13 mouse cellular contexts compared by ENCODE assay signal in genomic region chr4:125131493-125131892, GRCm38 (mm10). TPM values are rescaled to one million over a fixed set of nuclear protein-coding genes. Genes with fewer than 3 reads are reported as not detected.
DNase-seq lines count a peak whose midpoint lies in the region; ATAC-seq lines count a peak whose summit lies in the region.
"Had no signal": no experiment of that assay in that cellular context is flagged by ENCODE, and none has a peak within 500 bp of the region (broad histone marks: within the 10 kb centered on the region; RNA-seq: fewer than 3 reads in every experiment).

No protein-coding gene starts in this region.

- H3K27ac ChIP-seq in heart, embryonic 10.5 days: no peak overlapping the region
- no peak overlapping the region for H3K27ac ChIP-seq in midbrain, embryonic 16.5 days (ENCODE audit: low read length)
- H3K27ac ChIP-seq: hindbrain, embryonic 13.5 days; kidney, embryonic 15.5 days; limb, embryonic 15.5 days; midbrain, embryonic 10.5 days had no signal

- H3K27me3 ChIP-seq in heart, embryonic 10.5 days (ENCODE audit: insufficient read depth, poor library complexity, severe bottlenecking): peaks cover 9% of the 10 kb centered on the region; the same call in 1 of the 2 replicates
- peaks cover 12% of the 10 kb centered on the region for H3K27me3 ChIP-seq in midbrain, embryonic 16.5 days (ENCODE audit: control insufficient read depth, insufficient read depth, low read depth, low read length)

- H3K4me2 ChIP-seq in midbrain, embryonic 16.5 days (ENCODE audit: low read length): no peak overlapping the region
- H3K4me2 ChIP-seq: hindbrain, embryonic 13.5 days; kidney, embryonic 15.5 days; limb, embryonic 15.5 days had no signal

- no peak overlapping the region for H3K9ac ChIP-seq in midbrain, embryonic 16.5 days (ENCODE audit: low read depth, low read length)
- H3K9ac ChIP-seq: hindbrain, embryonic 13.5 days; kidney, embryonic 15.5 days; limb, embryonic 15.5 days had no signal

- DNase-seq in heart, adult 11 months: peak; percentile 97
- DNase-seq in heart, embryonic 10.5 days (ENCODE audit: low spot score): no peak
- peak; percentile 95 for DNase-seq in 416B (ENCODE audit: low read depth)
- DNase-seq in adrenal gland, postnatal 10 days: peak; percentile 65
- peak; percentile 44 for DNase-seq in heart, postnatal 4 days
- DNase-seq in urinary bladder, adult 2 months (ENCODE audit: low spot score): no peak
- no peak for DNase-seq in spleen, adult 18-20 months
- DNase-seq: cerebellum, postnatal 10 days had no signal

- H3K4me1 ChIP-seq in heart, embryonic 10.5 days: peaks cover 20% of the 10 kb centered on the region
- H3K4me1 ChIP-seq in midbrain, embryonic 16.5 days (ENCODE audit: control insufficient read depth, insufficient read depth, low read length): peaks cover 3% of the 10 kb centered on the region; the same call in 1 of the 2 replicates

- ATAC-seq in midbrain, embryonic 16.5 days: no peak

- whole genome bisulfite sequencing in heart, embryonic 10.5 days: 59% methylated on average over 4 of the region's 4 CpGs
- WGBS in midbrain, embryonic 16.5 days: 74% methylated on average over 4 of the region's 4 CpGs

- H3K4me3 ChIP-seq in heart, embryonic 10.5 days: no peak overlapping the region
- H3K4me3 ChIP-seq in midbrain, embryonic 16.5 days (ENCODE audit: low read depth, low read length): no peak overlapping the region
- H3K4me3 ChIP-seq: hindbrain, embryonic 13.5 days; kidney, embryonic 15.5 days; limb, embryonic 15.5 days; midbrain, embryonic 10.5 days had no signal

- H3K9me3 ChIP-seq in heart, embryonic 10.5 days: no peaks in the 10 kb centered on the region
- H3K9me3 ChIP-seq in midbrain, embryonic 16.5 days (replicated peaks; ENCODE audit: control insufficient read depth, low read length, poor library complexity, severe bottlenecking): no peaks in the 10 kb centered on the region
- H3K9me3 ChIP-seq: hindbrain, embryonic 13.5 days; kidney, embryonic 15.5 days; limb, embryonic 15.5 days; midbrain, embryonic 10.5 days had no signal

- H3K36me3 ChIP-seq in heart, embryonic 10.5 days: no peaks in the 10 kb centered on the region
- H3K36me3 ChIP-seq in midbrain, embryonic 16.5 days (ENCODE audit: control insufficient read depth, insufficient read depth, low read length): no peaks in the 10 kb centered on the region
- H3K36me3 ChIP-seq: hindbrain, embryonic 13.5 days; kidney, embryonic 15.5 days; limb, embryonic 15.5 days; midbrain, embryonic 10.5 days had no signal

RNA-seq across cellular contexts. Expression of gene Zc3h12a, which starts 3.9 kb away (rescaled TPM):
- polyA plus RNA-seq in heart, embryonic 10.5 days (2016; fragmentation: Nextera tagmentation; extraction: Ambion mirVana): 0.92 and 1.2 TPM in 2 replicates
- 1 to 10 TPM; 4.6 to 6.8 TPM for total RNA-seq in adrenal gland, postnatal 10 days (2021)
- total RNA-seq in heart, postnatal 4 days (2021): 1 to 10 TPM; 2.4 to 3.2 TPM
- polyA plus RNA-seq in urinary bladder, adult 2 months (2012; rRNA removed): 12.5 and 13.1 TPM in 2 replicates
- not detected in 2 replicates for polyA plus RNA-seq in midbrain, embryonic 16.5 days (2015; fragmentation: Nextera tagmentation; extraction: Ambion mirVana)

RNA-seq across cellular contexts. Expression of gene Meaf6, which starts 46.6 kb away (rescaled TPM):
- polyA plus RNA-seq in heart, embryonic 10.5 days (2016; fragmentation: Nextera tagmentation; extraction: Ambion mirVana): 43.6 and 55.6 TPM in 2 replicates
- total RNA-seq in adrenal gland, postnatal 10 days (2021): 10 to 100 TPM; 23.8 to 36.0 TPM
- 10 to 100 TPM; 38.3 to 40.8 TPM for total RNA-seq in heart, postnatal 4 days (2021)
- polyA plus RNA-seq in urinary bladder, adult 2 months (2012; rRNA removed): 28.8 and 36.0 TPM in 2 replicates
- polyA plus RNA-seq in midbrain, embryonic 16.5 days (2015; fragmentation: Nextera tagmentation; extraction: Ambion mirVana): 181 and 186 TPM in 2 replicates

Comparison
In these comparisons a context has a peak if more than half of its experiments do, and no peak if none do; other contexts are left out.
1. DNase-seq: peak in heart, adult 11 months (single experiment), 416B (single experiment), adrenal gland, postnatal 10 days (single experiment) and heart, postnatal 4 days (single experiment); none in heart, embryonic 10.5 days (single experiment), urinary bladder, adult 2 months (single experiment) and spleen, adult 18-20 months (0 of 2).